8 mouse cellular contexts compared by ENCODE assay signal in the genomic region with DNA sequence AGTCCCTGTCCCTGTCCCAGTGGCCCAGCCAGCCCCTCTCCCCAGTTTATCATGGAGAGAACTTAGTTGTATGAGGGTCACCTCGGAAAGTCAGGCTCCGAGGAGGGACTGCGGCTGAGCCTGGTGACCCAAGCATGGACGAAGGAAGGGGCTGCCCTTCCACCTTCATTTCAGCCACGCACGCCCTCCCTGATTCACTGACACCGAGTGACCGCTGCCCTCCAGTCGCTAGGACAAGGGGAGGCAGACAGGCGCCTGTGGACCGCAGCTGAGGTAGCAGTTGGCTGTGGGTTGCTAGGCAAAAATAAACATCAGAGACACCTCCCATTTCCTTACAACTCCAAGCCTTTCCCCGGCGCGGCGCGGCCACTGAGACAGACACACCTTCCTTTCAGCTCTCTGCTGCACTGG. TPM values are rescaled to one million over a fixed set of nuclear protein-coding genes. Genes with fewer than 3 reads are reported as not detected.
DNase-seq lines count a peak whose midpoint lies in the region; ATAC-seq lines count a peak whose summit lies in the region.

No protein-coding gene starts in this region.

- peak overlapping the region; percentile 98 for H3K9ac ChIP-seq in embryonic facial prominence, embryonic 13.5 days
- peak overlapping the region; percentile 98 for H3K9ac ChIP-seq in kidney, embryonic 14.5 days (ENCODE audit: low read depth, low read length)
- peak overlapping the region; percentile 98; the same call in 1 of the 2 replicates for H3K9ac ChIP-seq in stomach, embryonic 14.5 days (replicated peaks; ENCODE audit: low read depth, low read length)

- peak; percentile 82 for DNase-seq in 3134 (ENCODE audit: extremely low read depth, insufficient read length, low spot score)
- DNase-seq in adrenal gland, adult 2 months, result peak; percentile 82
- peak; percentile 83 for DNase-seq in heart, adult 9 months (ENCODE audit: low spot score in 2 of 2)
- peak; percentile 61 for DNase-seq in liver
- peak; percentile 34 to 52 for DNase-seq in monocyte, adult 2 months (ENCODE audit: low read depth in 1 of 2, low spot score in 2 of 2)

- peak overlapping the region; percentile 90 for H3K4me3 ChIP-seq in embryonic facial prominence, embryonic 13.5 days
- H3K4me3 ChIP-seq in kidney, embryonic 14.5 days (ENCODE audit: low read length), result peak overlapping the region; percentile 94
- peak overlapping the region; percentile 93 for H3K4me3 ChIP-seq in stomach, embryonic 14.5 days (ENCODE audit: low read depth, low read length)

- H3K27ac ChIP-seq in embryonic facial prominence, embryonic 13.5 days, result peak overlapping the region; percentile 87
- peak overlapping the region; percentile 90 for H3K27ac ChIP-seq in kidney, embryonic 14.5 days (ENCODE audit: low read depth, low read length)
- H3K27ac ChIP-seq in stomach, embryonic 14.5 days (ENCODE audit: low read length), result peak overlapping the region; percentile 97

- peak; percentile 72 for ATAC-seq in embryonic facial prominence, embryonic 13.5 days (ENCODE audit: insufficient number of reproducible peaks, insufficient read depth, low FRiP score, low TSS enrichment, low read depth)
- peak; percentile 70 for ATAC-seq in kidney, embryonic 14.5 days (ENCODE audit: low FRiP score, low TSS enrichment)
- peak; percentile 74 for ATAC-seq in stomach, embryonic 14.5 days (ENCODE audit: insufficient number of reproducible peaks, insufficient read depth, low FRiP score, low read depth)

- peaks cover 33% of the 10 kb centered on the region for H3K4me1 ChIP-seq in embryonic facial prominence, embryonic 13.5 days
- peaks cover 19% of the 10 kb centered on the region for H3K4me1 ChIP-seq in kidney, embryonic 14.5 days (ENCODE audit: control insufficient read depth, insufficient read depth, low read length)
- H3K4me1 ChIP-seq in stomach, embryonic 14.5 days (ENCODE audit: control insufficient read depth, insufficient read depth, low read length), result peaks cover 22% of the 10 kb centered on the region

- WGBS in embryonic facial prominence, embryonic 13.5 days, result under 1% methylated on average over 16 of the region's 16 CpGs
- under 1% methylated on average over 16 of the region's 16 CpGs for WGBS in kidney, embryonic 14.5 days
- WGBS in stomach, embryonic 14.5 days, result under 1% methylated on average over 16 of the region's 16 CpGs

- peak overlapping the region; percentile 98 for H3K4me2 ChIP-seq in embryonic facial prominence, embryonic 13.5 days
- peak overlapping the region; percentile 83 for H3K4me2 ChIP-seq in kidney, embryonic 14.5 days (replicated peaks; ENCODE audit: low read depth, low read length)
- H3K4me2 ChIP-seq in stomach, embryonic 14.5 days (replicated peaks; ENCODE audit: low read depth, low read length), result peak overlapping the region; percentile 91

- no peaks in the 10 kb centered on the region for H3K27me3 ChIP-seq in embryonic facial prominence, embryonic 13.5 days
- no peaks in the 10 kb centered on the region for H3K27me3 ChIP-seq in kidney, embryonic 14.5 days (ENCODE audit: control insufficient read depth, insufficient read depth, low read length)
- H3K27me3 ChIP-seq in stomach, embryonic 14.5 days (ENCODE audit: control insufficient read depth, insufficient read depth, low read length), result no peaks in the 10 kb centered on the region

- H3K9me3 ChIP-seq in embryonic facial prominence, embryonic 13.5 days, result no peaks in the 10 kb centered on the region
- H3K9me3 ChIP-seq in kidney, embryonic 14.5 days (ENCODE audit: control insufficient read depth, low read length), result no peaks in the 10 kb centered on the region
- no peaks in the 10 kb centered on the region for H3K9me3 ChIP-seq in stomach, embryonic 14.5 days (ENCODE audit: control insufficient read depth, low read depth, low read length)

- H3K36me3 ChIP-seq in embryonic facial prominence, embryonic 13.5 days, result peaks cover 9% of the 10 kb centered on the region
- H3K36me3 ChIP-seq in kidney, embryonic 14.5 days (ENCODE audit: control insufficient read depth, insufficient read depth, low read length), result peaks cover 5% of the 10 kb centered on the region; the same call in 1 of the 2 replicates
- H3K36me3 ChIP-seq in stomach, embryonic 14.5 days (ENCODE audit: control insufficient read depth, insufficient read depth, low read length), result peaks cover 9% of the 10 kb centered on the region; the same call in 1 of the 2 replicates

RNA-seq across cellular contexts. Expression of a gene that starts 0.4 kb away (rescaled TPM):
- total RNA-seq in adrenal gland, adult 2 months (2021), result 10 to 100 TPM; 25.4 to 46.7 TPM
- 4.4 and 5.3 TPM in 2 replicates for polyA plus RNA-seq in adrenal gland, adult 2 months (2012; rRNA removed)
- 9.9 and 10.1 TPM in 2 replicates for polyA plus RNA-seq in embryonic facial prominence, embryonic 13.5 days (2015; fragmentation: Nextera tagmentation; extraction: Ambion mirVana)
- 11.2 and 12.3 TPM in 2 replicates for polyA plus RNA-seq in kidney, embryonic 14.5 days (2014; fragmentation: Nextera tagmentation; extraction: Ambion mirVana)
- polyA plus RNA-seq in stomach, embryonic 14.5 days (2014; fragmentation: Nextera tagmentation; extraction: Ambion mirVana), result 16.7 and 16.9 TPM in 2 replicates

Comparison
In these comparisons a context has a peak if more than half of its experiments do, and no peak if none do; other contexts are left out.
1. Peak in every context shown above with its lines: DNase-seq, ATAC-seq, H3K4me3 ChIP-seq and H3K27ac ChIP-seq.